Mouse (Mus musculus) mesoderm, embryonic 11.5 days (tissue): ENCODE data around the gene Pias3.
"Not testable (repeated sequence)": the region's sequence is repeated elsewhere in the genome, so short reads cannot be mapped to it uniquely, and the experiment has no call there.

Experiments used
- DNase-seq: peaks from one replicate; pipeline ENCODE4 v3.0.0-alpha.2; 2012; ENCODE audit warnings: low read depth, low spot score

The Pias3 gene

DNA sequence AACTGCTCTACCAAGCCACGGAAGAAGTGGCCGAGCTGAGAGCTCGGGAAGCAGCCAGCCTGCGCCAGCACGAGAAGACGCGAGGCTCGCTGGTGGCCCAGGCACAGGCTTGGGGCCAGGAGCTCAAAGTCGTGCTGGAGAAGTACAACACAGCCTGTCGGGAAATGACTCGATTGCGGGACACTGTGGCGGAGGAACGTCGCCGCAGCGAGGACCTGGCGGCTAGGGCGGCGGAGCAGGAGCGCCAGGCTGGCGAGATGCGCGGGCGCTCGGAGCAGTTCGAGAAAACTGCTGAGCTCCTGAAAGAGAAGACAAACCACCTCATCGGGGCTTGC lies 11.4 kb upstream of the Pias3 start:
- DNase-seq: no peak

- DNase-seq: not testable (repeated sequence)
Observed at GRCm38 (mm10) chr3:96686057-96686456, 10.1 kb upstream of the Pias3 start.

- no peak for DNase-seq
Observed at GRCm38 (mm10) chr3:96688854-96689253, 7.3 kb upstream of the Pias3 start.

DNA sequence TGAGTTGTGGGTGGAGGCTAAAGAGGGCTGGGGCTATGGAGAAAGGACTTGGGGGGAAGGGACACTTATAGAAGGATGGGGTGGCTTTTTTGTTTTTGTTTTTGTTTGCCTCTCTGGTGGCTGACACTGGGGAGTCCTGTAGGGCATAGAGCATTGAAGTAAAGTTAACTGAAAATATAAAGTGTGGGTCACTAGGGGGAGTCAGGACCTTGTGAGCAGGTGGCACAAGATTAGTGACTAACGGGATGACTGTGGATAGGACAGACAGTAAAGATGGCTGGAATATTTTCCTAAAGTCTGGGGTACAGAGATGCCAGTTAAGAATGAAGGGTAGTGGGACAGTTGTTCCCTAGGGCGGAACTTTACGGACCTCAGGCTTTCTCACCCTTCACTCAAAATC lies 5.9 kb upstream of the Pias3 start:
- no peak for DNase-seq

- no peak for DNase-seq
Observed at GRCm38 (mm10) chr3:96692506-96692905, 3.7 kb upstream of the Pias3 start.

DNA sequence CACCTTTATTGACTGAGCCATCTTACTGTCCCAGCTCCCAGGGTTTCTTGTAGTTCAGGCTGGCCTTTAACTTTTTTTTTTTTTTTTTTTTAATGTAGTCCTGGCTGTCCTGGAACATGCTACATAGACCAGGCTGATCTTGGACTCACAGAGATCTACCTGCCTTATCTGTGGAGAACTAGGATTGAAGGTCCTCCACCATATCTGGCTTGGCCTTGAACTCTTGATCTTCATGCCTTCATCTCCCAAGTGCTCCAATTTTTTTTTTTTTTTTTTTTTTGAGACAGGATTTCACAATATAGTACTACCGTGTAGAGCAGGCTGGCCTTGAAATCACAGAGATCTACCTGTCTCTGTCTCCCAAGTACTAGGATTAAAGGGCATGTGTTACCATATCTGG lies 2.6 kb upstream of the Pias3 start:
- DNase-seq: no peak

DNA sequence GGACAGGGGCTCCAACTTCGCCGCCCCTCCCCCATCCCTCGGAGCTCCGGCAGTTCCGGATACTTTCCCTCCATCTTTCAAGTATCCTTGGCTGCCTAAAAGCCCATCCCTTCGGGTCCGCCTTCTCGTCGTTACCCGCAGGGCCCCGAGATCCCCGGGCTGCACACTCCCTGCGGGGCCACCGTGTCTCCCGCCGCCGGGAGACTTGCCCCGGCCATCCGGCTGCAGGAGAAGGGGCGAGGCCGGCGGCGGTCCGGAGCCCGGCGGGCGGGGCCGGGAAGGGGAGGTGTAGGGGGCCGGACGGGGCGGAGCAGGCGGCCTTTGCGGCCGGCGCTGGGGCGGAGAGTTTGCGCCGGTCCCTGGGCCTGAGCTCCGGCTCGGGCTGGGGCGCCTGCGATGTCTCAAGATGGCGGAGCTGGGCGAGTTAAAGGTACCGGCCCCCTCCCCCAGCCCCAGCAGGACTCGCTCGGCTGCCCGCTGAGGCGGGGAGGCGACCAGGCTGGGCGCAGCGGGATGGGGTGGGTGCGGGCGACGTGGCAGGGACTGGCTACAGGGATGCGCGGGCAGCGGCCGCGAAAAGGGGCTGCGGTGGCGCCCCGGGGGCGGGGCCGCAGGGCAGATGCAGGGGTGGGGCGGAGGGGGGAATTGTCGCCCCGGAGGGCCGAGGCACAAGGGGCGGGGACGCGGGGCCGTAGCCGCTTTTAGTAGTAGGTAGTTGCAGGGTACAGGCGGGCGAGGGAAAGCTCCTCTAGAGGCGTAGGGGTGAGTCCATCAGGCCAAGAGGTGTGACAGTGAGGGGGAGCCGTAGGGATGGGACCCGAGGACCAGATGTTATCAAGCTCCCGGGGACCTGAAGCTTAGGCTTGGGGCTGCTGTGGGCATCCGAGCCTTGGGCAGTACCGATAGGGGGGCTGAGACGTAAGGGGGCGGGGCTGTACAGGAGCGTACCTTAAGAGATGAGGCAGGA lies 865 bp downstream of the Pias3 start:
- peak; percentile 92 for DNase-seq

DNA sequence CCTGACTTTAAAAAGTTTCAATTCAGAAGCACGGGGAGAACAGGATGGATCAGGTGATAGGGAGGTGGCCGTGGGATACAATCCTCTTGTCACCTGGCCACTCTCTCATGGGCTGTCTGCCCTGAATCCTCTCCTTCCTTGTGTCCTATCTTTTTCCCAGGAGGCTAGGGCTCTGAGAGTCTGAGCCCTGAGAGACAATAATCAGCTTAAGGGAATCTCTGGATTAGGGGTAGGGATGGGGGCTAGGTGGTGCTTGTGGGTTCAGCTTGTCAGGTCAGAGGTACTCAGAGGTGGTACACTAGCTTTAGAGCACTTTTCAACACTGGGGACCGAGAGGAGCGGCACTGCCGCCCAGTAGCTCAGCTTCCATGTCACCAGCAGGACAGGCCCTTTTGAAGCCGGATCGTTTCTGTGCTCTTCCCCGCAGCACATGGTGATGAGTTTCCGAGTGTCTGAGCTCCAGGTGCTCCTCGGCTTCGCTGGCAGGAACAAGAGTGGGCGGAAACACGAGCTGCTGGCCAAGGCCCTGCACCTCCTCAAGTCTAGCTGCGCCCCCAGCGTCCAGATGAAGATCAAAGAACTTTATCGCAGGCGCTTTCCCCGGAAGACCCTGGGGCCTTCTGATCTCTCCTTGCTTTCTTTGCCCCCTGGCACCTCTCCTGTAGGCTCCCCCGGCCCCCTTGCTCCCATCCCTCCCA lies 3.0 kb downstream of the Pias3 start:
- DNase-seq: no peak

DNA sequence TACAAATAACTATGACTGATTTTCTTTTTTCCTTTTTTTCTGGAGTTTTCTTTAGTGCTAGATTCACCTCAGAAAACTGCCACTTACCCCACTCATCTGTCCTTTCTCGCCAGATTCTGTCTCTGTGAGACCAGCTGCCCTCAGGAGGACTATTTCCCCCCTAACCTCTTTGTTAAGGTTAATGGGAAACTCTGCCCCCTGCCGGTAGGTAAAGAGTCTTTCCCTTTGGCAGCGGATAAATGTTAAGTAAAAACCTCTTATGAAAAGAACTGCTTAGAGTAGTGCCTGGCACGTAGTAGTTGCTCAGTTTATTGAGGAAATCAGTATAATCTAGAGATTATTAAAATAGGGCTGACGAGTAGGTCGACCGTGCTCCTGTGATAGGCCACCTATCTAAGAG lies 4.2 kb downstream of the Pias3 start:
- DNase-seq: peak; percentile 56

DNA sequence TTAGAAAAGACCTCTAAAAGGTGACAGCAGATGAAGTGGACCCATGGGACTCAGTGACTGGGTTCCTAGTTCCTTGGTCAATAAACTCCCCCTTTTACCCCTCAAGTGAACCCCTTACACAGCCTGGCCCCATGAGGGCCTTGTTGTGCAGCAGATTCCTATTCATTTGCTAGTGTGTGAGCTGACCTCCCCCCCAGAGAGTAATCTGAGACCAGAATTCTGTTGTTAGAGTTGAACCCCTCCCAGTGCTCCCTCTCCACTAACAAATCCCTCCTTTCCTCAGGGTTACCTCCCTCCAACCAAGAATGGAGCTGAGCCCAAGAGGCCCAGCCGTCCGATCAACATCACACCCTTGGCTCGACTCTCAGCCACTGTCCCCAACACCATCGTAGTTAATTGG lies 4.8 kb downstream of the Pias3 start:
- no peak for DNase-seq

DNA sequence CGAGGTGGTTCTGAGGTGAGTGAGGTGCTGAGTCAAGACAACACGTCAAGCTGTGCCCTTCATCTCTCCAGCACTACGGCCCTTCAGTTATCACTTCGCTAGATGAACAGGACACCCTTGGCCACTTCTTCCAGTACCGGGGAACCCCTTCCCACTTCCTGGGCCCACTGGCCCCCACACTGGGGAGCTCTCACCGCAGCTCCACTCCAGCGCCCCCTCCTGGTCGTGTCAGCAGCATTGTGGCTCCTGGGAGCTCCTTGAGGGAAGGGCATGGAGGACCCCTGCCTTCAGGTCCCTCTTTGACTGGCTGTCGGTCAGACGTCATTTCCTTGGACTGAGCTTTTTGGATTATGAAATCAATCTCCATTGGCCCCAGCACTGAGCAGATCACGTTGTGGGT lies 8.6 kb downstream of the Pias3 start:
- DNase-seq: no peak

DNA sequence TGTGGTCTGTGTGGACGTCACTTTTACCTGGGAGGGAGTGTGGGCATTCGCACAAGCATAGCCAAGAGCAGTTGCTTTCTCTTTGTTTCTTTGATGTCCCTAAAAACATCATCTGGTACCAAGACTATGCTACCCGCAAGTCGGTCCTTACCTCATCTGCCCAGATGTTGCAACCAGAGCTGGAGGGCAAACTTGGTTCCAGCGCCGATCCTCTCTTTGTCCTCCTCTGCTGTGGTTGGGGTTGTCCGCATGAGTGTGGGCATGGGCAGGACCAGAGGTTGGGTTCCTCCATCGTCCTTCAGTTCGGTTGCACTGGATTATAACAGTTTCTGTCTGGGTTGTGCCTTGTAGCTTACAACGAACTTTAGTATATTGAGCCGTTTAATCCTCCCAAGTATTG lies 10.0 kb downstream of the Pias3 start:
- DNase-seq: no peak

- DNase-seq: no peak
Observed at GRCm38 (mm10) chr3:96706984-96707383, 10.8 kb downstream of the Pias3 start.

GRCm38 (mm10) chr3:96707903-96708683 lies 11.9 kb downstream of the Pias3 start, which contains the start of gene Nudt17:
Gene Nudt17, minus strand, starts transcription at chr3:96708562.
- DNase-seq: peak; percentile 84

DNA sequence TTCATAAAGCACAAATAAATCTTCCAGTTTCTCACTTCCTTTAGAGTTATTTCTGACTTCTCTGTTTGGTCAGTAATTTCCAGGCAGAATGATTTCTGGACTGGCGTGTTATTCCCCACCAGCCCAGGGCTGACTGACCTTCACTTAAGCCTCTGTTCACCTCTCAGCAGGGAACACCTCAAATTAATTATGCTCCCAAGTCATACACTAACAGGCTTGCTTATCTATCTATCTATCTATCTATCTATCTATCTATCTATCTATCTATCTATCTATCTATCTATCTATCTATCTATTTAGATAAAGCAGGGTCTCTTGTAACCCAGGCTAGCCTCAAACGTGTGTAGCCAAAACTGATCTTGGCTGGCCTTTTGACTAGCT lies 12.5 kb downstream of the Pias3 start:
- DNase-seq: no peak

DNA sequence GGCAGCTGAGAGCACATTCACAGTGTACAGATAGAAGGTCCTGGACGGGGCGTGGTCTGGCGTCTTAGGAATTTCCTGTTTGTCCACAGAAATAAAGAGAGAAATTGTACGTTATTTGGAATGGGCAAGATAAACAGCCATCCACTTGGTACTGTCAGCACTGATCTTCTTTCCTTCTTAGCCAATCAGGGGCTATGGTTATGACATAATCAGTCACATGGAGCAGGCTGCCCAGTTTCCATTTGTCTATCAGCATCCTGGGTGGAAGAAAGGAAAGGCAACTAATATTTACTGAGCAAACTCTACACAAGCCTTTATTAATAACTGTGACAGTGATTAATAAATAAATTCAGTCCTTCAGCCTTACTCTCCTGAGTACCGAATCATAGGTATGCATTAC lies 18.1 kb downstream of the Pias3 start:
- no peak for DNase-seq

- no peak for DNase-seq
Observed at GRCm38 (mm10) chr3:96715854-96716253, 19.7 kb downstream of the Pias3 start.

DNA sequence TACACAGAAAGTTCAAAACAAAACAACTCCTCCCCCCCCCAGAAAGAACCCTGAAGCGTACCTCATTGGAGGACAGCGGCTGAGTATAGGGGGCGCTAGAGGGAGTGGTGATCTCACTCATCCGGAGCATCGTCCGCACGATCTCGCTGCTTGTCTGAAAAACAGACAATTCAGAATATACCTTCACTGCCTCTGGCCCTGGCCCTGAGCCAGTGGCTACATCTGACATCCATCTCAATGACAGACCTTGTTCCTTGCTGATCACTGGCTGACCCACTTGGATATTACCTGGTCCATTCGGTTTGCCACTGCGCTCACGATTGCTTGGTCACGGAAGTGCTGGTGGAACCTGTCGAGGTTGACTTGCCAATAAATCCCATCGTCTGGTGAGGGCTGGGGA lies 23.0 kb downstream of the Pias3 start:
- DNase-seq: peak; percentile 40

- DNase-seq: peak; percentile 91
Observed at GRCm38 (mm10) chr3:96727343-96727827, 31.2 kb downstream of the Pias3 start, which contains the start of the genes Polr3c and Rnf115. Gene Polr3c, minus strand, starts transcription at chr3:96727628. Gene Rnf115, plus strand, starts transcription at chr3:96727664.

GRCm38 (mm10) chr3:96727828-96728633 lies 31.8 kb downstream of the Pias3 start:
- no peak for DNase-seq
